Mouse (Mus musculus) megakaryocyte, adult 5-6 weeks (primary cell): Measurements from ENCODE around the gene Drd3. TPM values are rescaled to one million over a fixed set of nuclear protein-coding genes. Genes with fewer than 3 reads are reported as not detected.
A peak's percentile ranks its signal among the peaks of the same experiment; 100 is the strongest.

Experiments used
- ATAC-seq: 2 replicates; pipeline ENCODE4 v1.8.0; 2016; ENCODE audit warnings: mild to moderate bottlenecking, inconsistent platforms; ENCODE audit not compliant: poor library complexity, severe bottlenecking
- total RNA-seq, 2 experiments: library from RNA; stranded (forward) in 1 of 2; stranded (reverse) in 1 of 2; fragments of 153-499, 151-499 nt in 1 of 2; fragments of 221-1000, 200-1000 nt in 1 of 2; gene quantifications; 2 replicates each; pipeline versions ENCODE4 v1.2.3 to v1.2.4; 2015 to 2017

The Drd3 gene
- total RNA-seq (2015) = not detected in 2 replicates
- total RNA-seq (2017) = not detected in 2 replicates

GRCm38 (mm10) chr16:43753751-43754150 lies at the start of gene Drd3:
Gene Drd3 (plus strand): TSS chr16:43754026.
- ATAC-seq = no peak

- no peak for ATAC-seq
These were observed 45.3 kb upstream of the Drd3 start for GRCm38 (mm10) chr16:43708335-43709061.

GRCm38 (mm10) chr16:43709062-43709413 lies 44.8 kb upstream of the Drd3 start:
- no peak for ATAC-seq

DNA sequence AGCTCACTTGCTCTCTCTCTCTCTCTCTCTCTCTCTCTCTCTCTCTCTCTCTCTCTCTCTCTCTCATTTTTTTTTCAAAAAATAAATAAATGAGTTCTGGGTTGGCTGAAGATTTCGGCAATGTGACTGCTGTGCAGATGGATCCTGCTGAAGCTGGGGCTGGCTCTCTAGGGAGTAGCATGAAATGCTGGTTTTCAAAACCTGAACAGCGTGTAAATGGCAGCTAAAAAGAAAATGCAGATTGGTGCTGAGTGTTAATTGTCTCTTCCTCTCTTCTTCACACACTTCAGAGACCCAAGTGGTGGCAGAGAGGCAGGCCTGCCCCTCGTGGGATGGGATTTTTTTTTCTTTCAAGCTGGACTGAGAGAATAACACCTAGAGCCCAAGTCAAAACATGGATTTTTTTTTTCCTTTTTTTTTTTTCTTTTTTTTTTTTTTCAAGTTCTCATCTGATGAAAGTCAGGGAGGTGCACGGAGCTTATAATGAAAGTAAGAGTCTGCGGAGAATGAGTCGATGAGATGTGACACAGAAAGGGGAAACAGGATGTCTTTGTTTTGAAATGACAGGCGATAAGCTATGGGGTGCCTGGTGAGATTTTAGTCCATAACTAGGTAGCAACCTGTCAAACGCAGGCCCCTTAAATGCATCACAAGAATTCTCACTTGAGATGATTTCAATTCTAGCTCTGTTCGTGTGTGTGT lies 44.2 kb upstream of the Drd3 start:
- peak; percentile 72 for ATAC-seq

GRCm38 (mm10) chr16:43710134-43710475 lies 43.7 kb upstream of the Drd3 start:
- 0 out of 2 replicates have a peak, but pooled peaks have one; percentile 17 for ATAC-seq

GRCm38 (mm10) chr16:43710651-43711050 lies 43.2 kb upstream of the Drd3 start:
- ATAC-seq = no peak

DNA sequence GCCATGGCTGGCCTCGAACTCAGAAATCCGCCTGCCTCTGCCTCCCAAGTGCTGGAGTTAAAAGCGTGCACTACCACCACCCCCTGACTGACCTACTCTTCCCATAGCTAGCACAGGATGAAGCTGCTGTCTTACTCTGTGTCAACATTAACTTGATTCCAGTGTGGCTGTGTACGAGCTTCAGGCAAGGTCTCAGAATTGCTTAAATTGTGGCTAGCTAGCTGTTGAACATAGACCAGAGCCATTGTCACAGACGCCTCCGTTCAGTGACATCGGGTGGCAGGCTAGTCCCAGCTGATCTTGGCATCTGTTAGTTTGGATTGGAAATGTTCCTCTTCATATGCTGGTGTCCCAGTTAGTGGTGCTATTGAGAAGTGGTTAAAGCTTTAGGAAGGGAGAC lies 42.5 kb upstream of the Drd3 start:
- no peak for ATAC-seq

GRCm38 (mm10) chr16:43724444-43724843 lies 29.4 kb upstream of the Drd3 start:
- no peak for ATAC-seq

GRCm38 (mm10) chr16:43729506-43730221 lies 24.2 kb upstream of the Drd3 start:
- no peak for ATAC-seq

DNA sequence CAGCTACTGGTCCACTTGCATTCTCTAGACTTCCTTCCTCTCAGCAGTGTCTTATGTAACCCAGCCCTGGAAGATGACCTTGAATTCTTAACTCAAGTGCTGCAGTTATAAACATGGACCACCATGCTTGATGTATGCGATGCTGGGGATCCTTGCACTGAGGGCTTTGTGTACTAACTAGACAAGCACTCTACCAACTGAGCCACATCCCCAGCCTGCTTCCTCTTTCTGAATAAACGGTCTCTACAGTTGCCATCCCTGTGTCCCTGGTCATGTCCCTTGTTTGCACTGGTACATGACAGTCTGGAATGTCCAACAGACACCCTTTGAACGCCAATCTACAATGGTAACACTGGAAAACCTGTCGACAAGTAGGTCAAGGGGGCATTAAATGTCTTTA lies 23.5 kb upstream of the Drd3 start:
- ATAC-seq = no peak

- no peak for ATAC-seq
These were observed 21.3 kb upstream of the Drd3 start for GRCm38 (mm10) chr16:43732496-43732895.

DNA sequence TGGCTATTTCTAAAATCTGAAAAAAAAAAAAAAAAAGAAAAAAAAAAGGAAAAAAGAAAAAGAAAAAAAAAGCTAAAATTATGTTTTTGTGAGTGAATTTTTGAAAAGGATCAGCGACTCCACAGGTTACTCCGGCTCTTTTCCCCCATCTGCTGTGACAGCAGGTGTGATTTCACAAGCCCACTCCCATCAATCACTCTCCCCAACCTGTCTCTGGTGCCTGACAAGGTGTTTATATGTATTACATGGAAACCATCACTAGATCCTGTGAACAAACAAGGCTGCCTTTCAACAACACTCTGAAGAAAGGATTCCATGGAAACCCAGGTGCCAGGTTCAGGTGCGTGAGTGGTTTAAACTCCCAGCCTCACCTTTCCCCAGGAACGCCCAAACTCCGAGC lies 20.9 kb upstream of the Drd3 start:
- no peak for ATAC-seq

DNA sequence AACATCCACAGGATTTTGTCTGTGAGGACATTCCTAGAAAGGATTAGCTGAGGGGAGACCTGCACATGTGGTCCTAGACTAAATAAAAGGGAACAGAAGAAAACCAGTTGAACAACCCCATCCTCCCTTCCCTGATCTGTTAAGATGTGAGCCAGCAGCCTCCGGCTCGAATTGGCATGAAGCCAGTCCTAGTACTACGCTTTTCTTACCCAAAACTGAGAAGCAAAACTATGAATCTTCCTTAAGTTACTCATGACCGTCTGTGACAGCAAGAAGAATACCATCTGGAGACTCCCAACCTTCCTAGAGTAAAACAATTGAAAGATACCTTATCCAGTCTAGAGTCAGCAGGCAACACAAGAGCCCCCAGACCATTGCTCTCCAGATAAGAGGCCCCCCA lies 15.9 kb upstream of the Drd3 start:
- ATAC-seq = no peak

DNA sequence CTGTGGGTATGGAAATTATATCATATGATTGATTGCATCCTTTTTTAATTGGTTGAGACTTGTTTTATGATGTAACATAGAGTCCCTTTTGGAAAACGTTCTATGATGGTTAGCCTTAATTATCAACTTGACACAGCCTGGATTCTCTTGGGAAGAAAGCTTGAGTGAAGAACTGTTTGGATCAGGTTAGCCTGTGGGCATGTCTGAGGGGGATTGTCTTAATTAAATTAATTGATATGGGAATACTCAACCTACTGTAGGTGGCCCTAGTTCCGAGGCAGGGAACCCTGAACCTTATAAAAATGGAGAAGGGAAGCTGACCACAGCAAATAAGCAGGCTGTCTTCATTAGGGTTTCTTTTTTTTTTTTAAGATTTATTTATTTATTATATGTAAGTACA lies 12.9 kb upstream of the Drd3 start:
- no peak for ATAC-seq

GRCm38 (mm10) chr16:43748424-43748823 lies 5.4 kb upstream of the Drd3 start:
- no peak for ATAC-seq

GRCm38 (mm10) chr16:43752900-43753299 lies 926 bp upstream of the Drd3 start:
- no peak for ATAC-seq

DNA sequence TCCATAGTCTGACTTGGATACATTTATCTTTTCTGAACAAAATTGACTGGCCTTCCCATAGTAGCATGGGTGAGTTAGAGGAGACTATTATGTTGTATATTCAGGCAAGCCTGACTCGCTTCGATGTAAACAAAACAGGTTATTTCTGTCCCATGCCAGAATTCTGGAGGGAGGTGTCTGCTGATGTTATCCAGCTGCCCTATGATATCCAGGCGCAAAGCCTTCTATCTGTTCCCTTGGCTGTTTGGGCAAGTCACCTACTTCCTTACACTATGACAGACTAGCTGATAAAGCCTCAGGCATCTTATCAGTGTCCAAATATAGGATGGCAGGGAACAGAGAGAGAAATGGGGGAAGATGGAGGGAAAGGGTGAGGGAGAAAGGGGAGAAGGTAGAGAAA lies 18.5 kb downstream of the Drd3 start:
- no peak for ATAC-seq

- ATAC-seq = no peak
These were observed 18.9 kb downstream of the Drd3 start for GRCm38 (mm10) chr16:43772766-43773165.

- ATAC-seq = no peak
These were observed 19.7 kb downstream of the Drd3 start for GRCm38 (mm10) chr16:43773506-43773905.

DNA sequence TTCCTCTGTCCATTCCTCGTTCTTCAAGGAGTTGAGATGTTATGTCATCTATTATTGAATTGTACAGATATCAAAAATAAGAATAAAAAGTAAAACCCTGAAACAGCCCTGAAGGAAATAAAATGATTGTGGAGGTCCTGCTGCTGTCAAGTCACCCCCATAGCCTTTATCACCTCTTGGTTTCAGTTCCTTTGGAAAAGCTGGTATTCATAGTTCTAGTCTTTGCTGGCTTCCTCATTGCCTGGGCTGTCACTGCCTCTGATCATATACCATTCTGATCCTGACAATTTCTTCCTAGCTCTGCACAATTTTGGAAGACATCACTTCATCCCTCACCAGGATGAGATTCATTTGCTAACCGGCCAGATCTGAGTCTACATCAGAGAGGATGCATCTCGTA lies 23.1 kb downstream of the Drd3 start:
- no peak for ATAC-seq

DNA sequence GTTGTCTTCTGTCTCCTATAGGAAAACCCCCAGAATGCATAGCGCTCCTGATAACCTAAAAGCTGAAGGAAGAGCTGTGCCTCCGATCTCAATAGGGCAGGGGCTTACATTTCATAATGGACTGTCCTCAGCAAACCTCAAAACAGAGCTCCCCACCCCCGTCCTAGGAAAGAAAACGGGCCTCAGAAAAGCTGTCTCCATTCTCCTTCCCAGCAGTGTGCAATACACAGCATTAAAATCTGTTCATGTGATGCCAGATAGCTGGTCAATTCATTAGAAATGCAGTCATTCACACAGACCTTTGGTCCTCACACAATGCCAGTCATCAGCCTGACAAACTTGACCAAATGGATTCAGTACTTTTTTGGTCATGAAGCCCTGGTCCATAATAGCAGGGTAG lies 45.7 kb downstream of the Drd3 start:
- ATAC-seq = no peak

- no peak for ATAC-seq
These were observed 46.4 kb downstream of the Drd3 start for GRCm38 (mm10) chr16:43800119-43800721.
